Mouse (Mus musculus) spleen, adult 2 months (tissue): ENCODE data around the gene Slc39a7.
"Not testable (repeated sequence)": the region's sequence is repeated elsewhere in the genome, so short reads cannot be mapped to it uniquely, and the experiment has no call there.

Experiments
- CTCF ChIP-seq: fragments of 200-500 bp; IDR thresholded peaks from 2 replicates; pipeline ENCODE4 v1.5.1; 2011; ENCODE audit warnings: mild to moderate bottlenecking, inconsistent platforms; ENCODE audit not compliant: insufficient read depth, insufficient read length, insufficient replicate concordance; ENCODE audit errors: extremely low read depth
- POLR2A ChIP-seq: fragments of 200-500 bp; IDR thresholded peaks from 2 replicates; pipeline ENCODE4 v1.6.1; 2011; ENCODE audit warnings: low read depth, low read length, inconsistent platforms

DNA sequence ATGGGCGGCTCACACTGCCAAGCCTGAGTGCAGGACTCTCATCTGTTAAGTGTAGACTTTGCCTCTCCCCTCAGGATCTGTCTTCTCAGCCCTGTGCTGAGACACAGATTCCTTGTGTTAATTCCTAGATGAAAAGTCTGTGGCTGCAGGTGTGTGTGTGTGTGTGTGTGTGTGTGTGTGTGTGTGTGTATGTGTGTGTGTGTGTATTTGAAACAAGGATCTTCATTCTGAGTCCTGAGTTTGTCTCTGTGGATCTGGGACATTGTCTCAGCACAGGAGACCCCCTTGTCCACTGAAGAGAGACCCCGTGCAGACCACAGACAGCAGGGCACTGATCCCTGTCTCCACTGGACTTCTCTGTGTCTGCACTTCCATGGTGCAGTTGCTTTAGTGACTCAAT, 30.7 kb downstream of the Slc39a7 start:
- TF ChIP-seq CTCF, POLR2A: not testable (repeated sequence)
